Mouse (Mus musculus) Muller cell, postnatal 12 days (primary cell): ENCODE measurements at regions not wholly inside any gene's neighbourhood (a gene's known extent, or its start where the extent isn't known, plus 50 kb on each side); places are given as distances from the start of the nearest gene placed in this dataset.
A peak's percentile ranks its signal among the peaks of the same experiment; 100 is the strongest.

Experiments
- DNase-seq: peaks from one replicate; pipeline ENCODE4 v3.0.0-alpha.2; 2015; ENCODE audit errors: inconsistent ontology term

DNA sequence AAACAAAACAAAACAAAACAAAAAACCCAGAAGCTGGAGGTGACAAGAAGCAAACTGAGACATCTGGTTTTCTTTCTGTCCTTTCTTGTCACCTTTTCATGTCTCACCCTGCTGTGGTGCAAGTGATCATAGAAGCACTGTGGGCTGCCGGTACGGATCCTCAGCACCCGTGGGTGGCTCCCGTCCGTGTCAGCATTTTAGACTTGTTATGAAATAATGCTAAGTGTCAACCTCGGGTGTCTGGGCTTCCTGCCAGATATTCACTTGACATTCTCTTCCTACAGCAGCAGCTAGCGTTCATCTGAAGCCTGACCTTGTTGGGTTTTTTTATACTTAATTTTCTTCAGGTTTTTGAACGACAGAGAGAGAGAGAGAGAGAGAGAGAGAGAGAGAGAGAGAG lies 404.7 kb downstream of the Pla2g4a start:
- DNase-seq, result peak; percentile 54

DNA sequence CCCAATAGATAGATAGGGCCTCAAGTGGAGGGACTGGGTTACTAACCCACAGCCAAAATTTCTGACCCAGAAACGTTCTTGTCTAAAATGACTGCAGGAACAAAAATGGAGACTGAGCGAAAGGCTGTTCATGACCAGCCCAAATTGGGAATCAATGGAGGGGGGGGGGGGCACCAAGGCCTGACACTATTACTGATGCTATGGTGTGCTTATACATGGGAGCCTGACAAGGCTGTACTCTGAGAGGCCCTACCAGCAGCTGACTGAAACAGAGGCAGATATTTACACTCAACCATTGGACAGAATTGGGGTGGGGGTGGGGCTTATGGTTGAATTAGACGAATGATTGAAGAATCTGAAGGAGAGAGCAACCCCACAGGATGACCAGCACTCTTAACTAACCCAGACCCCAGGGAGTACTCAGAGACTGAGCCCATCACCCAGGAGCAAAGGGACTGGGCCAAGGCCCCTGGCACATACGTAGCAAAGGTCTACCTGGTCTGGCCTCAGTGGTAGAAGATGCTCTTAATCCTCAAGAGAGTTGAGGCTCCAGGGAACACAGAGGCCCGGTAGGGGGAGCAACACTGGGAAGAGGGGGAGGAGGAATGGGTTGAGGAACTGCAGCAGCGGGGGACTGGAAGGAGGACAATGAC lies 405.6 kb downstream of the Pla2g4a start:
- DNase-seq, result no peak

DNA sequence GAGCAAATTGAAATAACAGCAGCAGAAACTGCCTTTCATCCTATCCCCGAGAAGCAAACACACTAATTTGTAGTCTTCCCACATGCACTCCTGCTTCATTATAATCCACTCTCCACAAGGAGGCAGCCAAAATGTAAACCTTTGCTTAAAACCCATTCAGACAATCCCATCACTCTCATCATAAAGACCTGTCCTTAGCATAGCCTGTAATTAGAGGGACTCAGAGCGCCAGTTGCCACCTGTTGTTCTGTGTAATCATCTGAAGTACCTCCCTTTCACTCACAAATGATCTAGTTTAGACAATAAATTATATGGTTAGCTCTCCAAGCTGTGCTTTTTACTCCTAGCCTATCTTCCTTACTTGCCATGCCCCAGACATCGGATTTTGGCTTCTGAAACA lies 415.0 kb downstream of the Pla2g4a start:
- DNase-seq, result no peak

DNA sequence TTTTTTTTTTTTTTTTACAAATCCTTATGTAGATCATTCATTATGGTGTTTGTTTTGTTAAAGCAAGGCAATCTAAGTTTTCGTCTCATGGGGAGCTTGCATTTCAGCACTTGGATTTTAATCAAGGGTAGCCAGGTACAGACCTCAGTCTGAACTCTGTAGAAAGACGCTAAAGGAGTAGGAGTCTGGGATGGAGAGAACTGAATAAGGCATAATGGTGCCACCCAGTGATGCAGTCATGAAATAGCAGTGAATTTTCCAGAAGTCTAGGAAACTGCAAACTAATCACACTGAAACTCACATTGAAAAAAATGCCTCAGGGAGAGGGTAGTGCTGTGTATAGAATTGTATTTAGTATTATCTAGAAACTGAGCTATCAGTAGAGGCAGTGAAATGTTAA lies 419.7 kb downstream of the Pla2g4a start:
- no peak for DNase-seq

DNA sequence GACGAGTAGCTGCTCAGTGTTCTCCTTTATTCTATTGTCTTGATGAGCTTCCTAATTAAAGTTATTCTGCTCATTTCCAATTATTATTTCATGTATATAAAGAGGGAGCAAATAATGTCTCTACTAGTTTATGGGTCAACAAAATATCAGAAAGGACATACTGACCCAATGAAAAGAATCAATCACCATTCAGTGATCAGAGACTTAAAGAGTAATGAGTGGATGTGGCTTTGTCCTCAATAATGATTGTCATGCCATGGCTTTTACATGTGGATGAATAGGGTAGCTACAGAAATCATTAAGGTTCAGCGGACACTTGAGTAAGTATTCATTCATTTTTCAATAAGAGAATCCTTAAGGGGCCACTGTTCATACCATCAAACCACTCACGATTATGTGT lies 427.4 kb downstream of the Pla2g4a start:
- peak; percentile 93 for DNase-seq
